Mouse (Mus musculus) G1E (cell line): ENCODE data around the gene Gpr183.

Experiments used
- CTCF ChIP-seq: IDR thresholded peaks from 2 replicates; pipeline ENCODE4 v1.5.1; 2012; ENCODE audit warnings: low read depth, low read length, inconsistent platforms, mixed read lengths
- GATA1 ChIP-seq: IDR thresholded peaks from 2 replicates; pipeline ENCODE4 v1.6.1; 2012; ENCODE audit warnings: borderline replicate concordance, low read length, inconsistent platforms, mixed read lengths
- GATA2 ChIP-seq: IDR thresholded peaks from 2 replicates; pipeline ENCODE4 v1.6.1; 2012; ENCODE audit warnings: low read depth, low read length, inconsistent platforms, borderline replicate concordance
- POLR2AphosphoS5 ChIP-seq: IDR thresholded peaks from 2 replicates; pipeline ENCODE4 v1.6.1; 2012; ENCODE audit warnings: low read depth, low read length, inconsistent platforms; ENCODE audit not compliant: insufficient replicate concordance
- TAL1 ChIP-seq: conservative IDR thresholded peaks from 2 replicates; pipeline ENCODE4 v1.6.1; 2012; ENCODE audit warnings: low read depth, low read length, inconsistent platforms, mixed read lengths

DNA sequence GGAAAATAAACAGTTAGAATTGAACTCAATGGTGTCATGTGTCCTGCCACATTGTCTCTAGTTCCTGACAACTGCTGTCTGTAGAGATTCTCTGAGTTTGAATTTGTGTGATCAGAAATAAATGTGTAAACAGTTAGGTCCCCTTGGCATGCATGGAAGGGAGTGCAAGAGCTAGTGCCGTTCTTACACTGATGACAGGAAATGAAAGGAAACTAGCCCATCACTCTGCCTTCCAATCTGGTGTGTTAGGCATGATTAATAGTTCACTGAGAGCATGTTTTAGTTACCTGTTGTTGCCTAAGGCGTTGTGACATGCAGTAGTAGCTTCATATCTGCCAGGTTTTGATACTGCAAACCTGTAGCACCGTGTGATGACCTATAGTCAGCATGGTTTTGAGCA lies 17.0 kb downstream of the Gpr183 start:
- TF ChIP-seq CTCF = no peak
- no peak for TF ChIP-seq GATA1
- no peak for TF ChIP-seq TAL1
- TF ChIP-seq POLR2AphosphoS5 = no peak
- no peak for TF ChIP-seq GATA2
